Mouse (Mus musculus) heart, embryonic 15.5 days (tissue): ENCODE measurements around the gene Gm42791. TPM values are rescaled to one million over a fixed set of nuclear protein-coding genes. Genes with fewer than 3 reads are reported as not detected.

Source experiments
- ATAC-seq: fragments of 200-750 bp; cut with Nextera tagmentation; replicated peaks from 2 replicates; pipeline ENCODE4 v1.8.0; 2017; ENCODE audit warnings: low read depth, moderate TSS enrichment; ENCODE audit not compliant: insufficient number of reproducible peaks, insufficient read depth, low FRiP score
- H3K27ac ChIP-seq: fragments of 300-500 bp; sonication (generic); 2 replicates; pipeline ENCODE4 v1.5.1; 2015; ENCODE audit warnings: mild to moderate bottlenecking, inconsistent platforms
- H3K27me3 ChIP-seq: fragments of 300-500 bp; sonication (generic); 2 replicates; pipeline ENCODE4 v1.6.1; 2015; ENCODE audit warnings: inconsistent platforms
- H3K36me3 ChIP-seq: fragments of 300-500 bp; sonication (generic); 2 replicates; pipeline ENCODE4 v1.6.1; 2015; ENCODE audit warnings: mild to moderate bottlenecking, inconsistent platforms
- H3K4me1 ChIP-seq: fragments of 300-500 bp; sonication (generic); replicated peaks from 2 replicates; pipeline ENCODE4 v1.6.1; 2015; ENCODE audit warnings: inconsistent platforms
- H3K4me2 ChIP-seq: fragments of 300-500 bp; sonication (generic); 2 replicates; pipeline ENCODE4 v1.6.1; 2015; ENCODE audit warnings: inconsistent platforms, mild to moderate bottlenecking, moderate library complexity
- H3K4me3 ChIP-seq: fragments of 300-500 bp; sonication (generic); 2 replicates; pipeline ENCODE4 v1.5.1; 2015; ENCODE audit warnings: mild to moderate bottlenecking, inconsistent platforms
- H3K9ac ChIP-seq: fragments of 300-500 bp; sonication (generic); 2 replicates; pipeline ENCODE4 v1.6.1; 2015; ENCODE audit warnings: mild to moderate bottlenecking, inconsistent platforms
- H3K9me3 ChIP-seq: fragments of 300-500 bp; sonication (generic); replicated peaks from 2 replicates; pipeline ENCODE4 v1.6.1; 2016; ENCODE audit warnings: inconsistent platforms
- WGBS: fragments of 180-500 bp; shearing (Covaris S2); methylation state at CpG from one replicate; pipeline ENCODE4 v1.1.7; 2015; ENCODE audit warnings: mixed read lengths; 5-methylcytosine and 5-hydroxymethylcytosine counted together
- polyA plus RNA-seq: library from polyadenylated mRNA; unstranded; fragments of >200 nt; fragmentation: Nextera tagmentation; extraction: Ambion mirVana; gene quantifications from 2 replicates; pipeline ENCODE4 v1.2.1, GENCODE M21; 2015

Gm42791 gene
- polyA plus RNA-seq, 1 experiment from 2014 or later = 2.6 TPM

GRCm38 (mm10) chr5:149007295-149007646, 12.3 kb upstream of the Gm42791 start:
- ATAC-seq = no peak
- H3K27ac ChIP-seq = peak overlapping the region; percentile 74

DNA sequence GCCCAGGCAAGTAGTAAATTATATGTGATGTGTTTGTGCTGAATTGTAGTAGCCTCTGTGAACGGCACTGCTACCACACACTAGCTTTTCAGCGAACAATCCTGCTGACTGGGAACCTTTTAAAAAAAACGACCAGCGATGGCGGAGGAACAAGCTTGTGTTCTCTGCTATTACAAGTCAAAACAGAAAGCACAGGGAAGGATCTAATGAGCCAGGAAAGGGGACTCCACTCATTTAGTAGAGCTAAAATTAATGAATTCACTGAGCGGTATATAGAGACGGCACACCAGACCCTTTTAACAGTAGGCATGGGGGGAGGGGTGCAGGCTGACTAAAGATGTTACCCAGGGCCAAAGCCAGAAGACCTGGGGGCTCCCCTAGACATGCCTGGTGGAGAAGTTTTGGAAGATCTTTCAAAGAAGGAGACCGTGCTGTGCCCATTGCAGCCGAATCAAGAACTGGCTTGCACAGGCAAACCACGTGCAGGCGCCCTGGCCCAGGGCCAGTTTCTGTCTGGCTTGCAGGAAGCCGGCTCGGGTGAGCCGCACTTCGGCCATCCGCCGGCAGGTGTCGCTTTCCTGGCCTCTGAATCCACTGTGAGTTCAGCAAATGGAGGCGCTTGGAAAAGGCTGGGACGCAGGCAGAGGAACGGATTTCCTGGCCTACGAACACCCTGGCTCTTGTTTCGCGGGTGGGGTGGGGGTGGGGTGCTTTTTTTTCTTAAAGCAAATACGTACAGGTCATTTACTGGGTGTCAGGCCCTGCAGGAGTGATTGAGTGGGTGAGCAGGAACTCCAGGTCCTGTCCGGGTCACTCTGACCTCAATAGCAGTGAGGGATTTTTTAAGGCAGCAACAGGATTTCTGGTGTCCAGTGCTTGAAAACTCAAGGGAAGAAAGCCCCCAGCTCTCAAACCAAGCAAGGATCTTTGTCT, 11.7 kb upstream of the Gm42791 start:
- Histone ChIP-seq H3K4me3 (peak overlapping the region; percentile 43), H3K4me1 (peaks cover 23% of the 10 kb centered on the region), H3K27me3 (no peaks in the 10 kb centered on the region), H3K27ac (peak overlapping the region; percentile 74), H3K4me2 (peak overlapping the region; percentile 79), H3K36me3 (no peaks in the 10 kb centered on the region), H3K9me3 (no peaks in the 10 kb centered on the region), H3K9ac (peak overlapping the region; percentile 55)
- 9% methylated on average over 26 of the region's 26 CpGs for WGBS
- ATAC-seq = peak; percentile 72

More at GRCm38 (mm10) chr5:149007295-149007646, 12.3 kb upstream of the Gm42791 start:
- Histone ChIP-seq H3K4me2 (peak overlapping the region; percentile 79), H3K9ac (peak overlapping the region; percentile 55), H3K4me1 (peaks cover 23% of the 10 kb centered on the region), H3K9me3 (no peaks in the 10 kb centered on the region), H3K27me3 (no peaks in the 10 kb centered on the region), H3K36me3 (no peaks in the 10 kb centered on the region), H3K4me3 (peak overlapping the region; percentile 43)
- WGBS = 35% methylated on average over 5 of the region's 5 CpGs

DNA sequence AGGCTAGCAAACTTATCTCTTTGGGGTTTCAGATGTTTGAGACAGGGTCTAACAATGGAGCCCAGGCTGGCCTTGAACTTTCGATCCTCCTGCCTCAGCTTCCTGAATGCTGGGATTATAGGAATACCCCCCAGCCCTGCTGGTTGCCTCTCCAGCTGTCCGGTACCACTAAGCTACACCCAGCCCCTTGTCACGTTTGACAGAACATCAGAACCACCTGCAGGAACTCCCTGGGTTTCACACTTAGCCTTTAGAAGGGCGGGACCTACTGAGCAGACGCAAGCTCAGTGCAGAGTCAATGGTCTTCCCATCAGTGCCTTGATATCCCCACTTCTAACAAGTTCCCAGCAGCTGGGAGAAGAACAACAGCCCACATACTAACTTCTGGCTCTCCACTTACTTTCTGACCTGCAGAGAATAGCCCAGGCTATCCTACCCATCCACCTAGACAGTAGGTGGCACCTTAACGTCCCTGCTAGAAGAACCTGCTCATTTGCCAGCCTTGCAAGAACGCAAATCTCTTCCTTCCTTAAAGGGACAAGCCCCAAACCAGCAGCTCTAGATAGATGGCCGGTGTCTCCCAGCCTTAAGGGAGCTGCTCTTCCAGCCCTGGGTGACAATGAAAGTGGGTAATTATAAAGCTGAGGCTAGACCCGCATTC, 10.9 kb upstream of the Gm42791 start:
- no peaks in the 10 kb centered on the region for H3K36me3 ChIP-seq
- peak overlapping the region; percentile 48; the same call in 1 of the 2 replicates for H3K27ac ChIP-seq
- H3K27me3 ChIP-seq = no peaks in the 10 kb centered on the region
- H3K9me3 ChIP-seq = no peaks in the 10 kb centered on the region
- peak overlapping the region; percentile 43 for H3K4me3 ChIP-seq
- H3K9ac ChIP-seq = 0 out of 2 replicates have a peak overlapping the region, but pooled peaks have one; percentile 50
- peak overlapping the region; percentile 79 for H3K4me2 ChIP-seq
- no peak for ATAC-seq
- peaks cover 23% of the 10 kb centered on the region for H3K4me1 ChIP-seq
- 60% methylated on average over 9 of the region's 9 CpGs for WGBS

DNA sequence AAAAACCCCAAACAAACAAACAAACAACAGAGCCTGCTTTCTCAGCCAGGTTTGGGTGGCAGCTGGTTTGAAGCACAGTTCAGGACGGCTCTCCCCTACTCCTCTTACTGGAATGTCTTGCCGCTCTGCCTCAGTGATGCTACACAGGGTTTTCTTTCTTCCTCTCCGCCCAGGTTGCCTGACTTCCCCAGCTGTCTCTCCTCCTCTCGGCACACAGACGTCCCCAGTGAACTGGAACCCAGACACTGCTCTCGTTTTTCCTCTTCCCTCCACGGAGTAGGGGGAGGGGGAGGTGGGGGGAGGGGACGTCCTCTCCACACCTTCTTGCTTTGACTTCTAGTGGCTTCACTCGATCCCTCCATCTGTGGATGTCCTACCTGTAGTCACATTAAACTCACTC, 10.1 kb upstream of the Gm42791 start:
- no peaks in the 10 kb centered on the region for H3K9me3 ChIP-seq

GRCm38 (mm10) chr5:149003137-149003536, 8.2 kb upstream of the Gm42791 start:
- no peak overlapping the region for H3K4me3 ChIP-seq
- WGBS = 38% methylated on average over 2 of the region's 2 CpGs
- H3K4me2 ChIP-seq = no peak overlapping the region
- H3K27me3 ChIP-seq = no peaks in the 10 kb centered on the region
- H3K9ac ChIP-seq = no peak overlapping the region
- no peak for ATAC-seq
- peaks cover 24% of the 10 kb centered on the region for H3K4me1 ChIP-seq
- no peak overlapping the region for H3K27ac ChIP-seq
- no peaks in the 10 kb centered on the region for H3K9me3 ChIP-seq
- no peaks in the 10 kb centered on the region for H3K36me3 ChIP-seq

More for the DNA sequence above, 10.1 kb upstream of the Gm42791 start:
- ATAC-seq = no peak
- H3K9ac ChIP-seq = no peak overlapping the region
- WGBS = 39% methylated on average over 9 of the region's 9 CpGs
- H3K27me3 ChIP-seq = no peaks in the 10 kb centered on the region
- H3K36me3 ChIP-seq = no peaks in the 10 kb centered on the region
- H3K27ac ChIP-seq = no peak overlapping the region
- H3K4me3 ChIP-seq = no peak overlapping the region
- peaks cover 23% of the 10 kb centered on the region for H3K4me1 ChIP-seq
- no peak overlapping the region for H3K4me2 ChIP-seq

GRCm38 (mm10) chr5:149002803-149003115, 7.8 kb upstream of the Gm42791 start:
- Histone ChIP-seq H3K4me2 (no peak overlapping the region), H3K4me3 (no peak overlapping the region), H3K9me3 (no peaks in the 10 kb centered on the region), H3K27me3 (no peaks in the 10 kb centered on the region), H3K27ac (no peak overlapping the region), H3K9ac (no peak overlapping the region), H3K36me3 (no peaks in the 10 kb centered on the region), H3K4me1 (peaks cover 22% of the 10 kb centered on the region)
- no peak for ATAC-seq
- WGBS = 66% methylated on average over 6 of the region's 6 CpGs

DNA sequence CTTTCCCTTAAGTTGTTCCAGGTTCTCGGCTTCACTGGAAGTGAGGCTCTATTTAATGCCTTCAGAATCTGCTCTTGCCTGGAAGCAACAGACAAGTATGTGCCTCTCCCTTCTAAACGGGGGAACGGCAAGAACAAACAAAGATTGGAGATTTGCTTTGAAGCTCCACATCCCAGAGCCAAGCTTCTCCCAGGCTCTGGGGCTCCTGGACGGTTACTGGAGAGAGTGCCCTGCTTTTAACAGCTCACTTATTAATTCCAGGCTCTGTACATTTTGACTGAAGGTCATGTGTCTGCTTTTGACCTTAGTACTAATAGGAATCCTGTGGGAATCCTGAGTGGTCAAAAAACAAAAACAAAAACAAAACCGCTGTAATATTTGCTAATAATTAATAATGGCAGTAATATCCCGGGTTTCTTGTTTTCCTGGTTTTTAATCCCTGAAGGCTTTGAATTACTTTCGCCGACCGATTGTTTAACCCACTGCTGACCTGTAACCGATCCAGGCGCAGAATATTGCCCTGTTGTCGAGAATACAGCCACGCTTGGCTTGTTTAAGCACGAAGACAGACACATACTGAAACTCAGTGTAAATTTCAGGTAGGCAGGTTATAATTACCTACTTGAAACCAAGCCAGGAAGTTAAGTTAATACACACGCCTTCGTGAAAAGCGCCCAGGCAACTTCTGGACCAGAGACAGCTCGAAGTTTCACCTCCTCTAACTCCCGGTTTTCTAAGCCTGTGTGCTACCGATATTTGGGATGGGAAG, 7.3 kb upstream of the Gm42791 start:
- H3K27ac ChIP-seq = no peak overlapping the region
- H3K9me3 ChIP-seq = no peaks in the 10 kb centered on the region
- WGBS = 64% methylated on average over 20 of the region's 20 CpGs
- H3K4me2 ChIP-seq = no peak overlapping the region
- no peak for ATAC-seq
- H3K9ac ChIP-seq = no peak overlapping the region
- no peaks in the 10 kb centered on the region for H3K27me3 ChIP-seq
- no peaks in the 10 kb centered on the region for H3K36me3 ChIP-seq
- H3K4me1 ChIP-seq = peaks cover 16% of the 10 kb centered on the region
- no peak overlapping the region for H3K4me3 ChIP-seq

DNA sequence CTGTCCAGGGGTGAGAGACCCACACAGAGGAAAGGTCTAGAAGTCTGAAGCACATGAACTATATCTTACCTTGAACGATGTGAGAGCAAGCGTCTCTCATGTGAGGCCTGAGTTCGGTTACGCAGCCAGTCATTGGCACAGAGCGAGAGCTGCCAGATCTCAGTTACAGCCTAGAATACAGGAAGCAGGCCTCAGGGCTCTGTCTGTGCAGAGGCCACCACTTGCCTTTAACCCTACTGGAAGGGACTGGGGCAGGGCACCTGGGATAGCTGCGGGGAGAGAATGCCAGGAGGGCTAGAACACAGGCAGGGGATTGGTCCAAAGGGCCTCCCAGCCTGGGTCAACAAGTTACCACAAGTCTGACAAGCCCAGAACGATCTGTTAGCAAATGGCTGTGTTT, 4.9 kb upstream of the Gm42791 start:
- WGBS = 87% methylated on average over 7 of the region's 7 CpGs

DNA sequence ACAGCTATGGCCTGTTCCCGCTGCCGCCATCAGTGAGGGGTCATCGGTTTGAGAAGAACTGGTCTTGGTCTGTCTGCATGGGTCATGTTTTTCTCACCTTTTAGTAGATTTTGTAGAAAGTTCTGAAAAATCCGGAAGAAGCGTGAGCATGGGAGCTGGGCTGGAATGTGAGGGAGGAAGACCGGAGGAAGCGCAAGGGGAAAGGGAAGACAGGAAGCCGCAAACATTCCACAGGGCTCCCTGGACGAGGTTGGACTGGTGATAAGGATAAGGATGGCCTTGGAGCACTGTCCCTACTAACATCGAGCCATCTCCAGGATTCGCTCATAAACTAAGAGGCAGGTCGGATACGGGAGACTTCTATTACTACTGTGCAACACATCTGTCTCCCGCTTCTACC, 3.6 kb upstream of the Gm42791 start:
- Histone ChIP-seq H3K9me3 (no peaks in the 10 kb centered on the region), H3K36me3 (no peaks in the 10 kb centered on the region), H3K4me3 (no peak overlapping the region), H3K27me3 (no peaks in the 10 kb centered on the region), H3K9ac (no peak overlapping the region), H3K4me1 (peaks cover 15% of the 10 kb centered on the region), H3K27ac (no peak overlapping the region), H3K4me2 (no peak overlapping the region)
- no peak for ATAC-seq
- WGBS = 57% methylated on average over 14 of the region's 14 CpGs

More for the DNA sequence above, 4.9 kb upstream of the Gm42791 start:
- H3K27ac ChIP-seq = no peak overlapping the region
- H3K36me3 ChIP-seq = no peaks in the 10 kb centered on the region
- no peaks in the 10 kb centered on the region for H3K9me3 ChIP-seq
- H3K4me3 ChIP-seq = no peak overlapping the region
- H3K4me2 ChIP-seq = no peak overlapping the region
- H3K27me3 ChIP-seq = no peaks in the 10 kb centered on the region
- ATAC-seq = no peak
- no peak overlapping the region for H3K9ac ChIP-seq
- H3K4me1 ChIP-seq = peaks cover 11% of the 10 kb centered on the region; the same call in 1 of the 2 replicates

DNA sequence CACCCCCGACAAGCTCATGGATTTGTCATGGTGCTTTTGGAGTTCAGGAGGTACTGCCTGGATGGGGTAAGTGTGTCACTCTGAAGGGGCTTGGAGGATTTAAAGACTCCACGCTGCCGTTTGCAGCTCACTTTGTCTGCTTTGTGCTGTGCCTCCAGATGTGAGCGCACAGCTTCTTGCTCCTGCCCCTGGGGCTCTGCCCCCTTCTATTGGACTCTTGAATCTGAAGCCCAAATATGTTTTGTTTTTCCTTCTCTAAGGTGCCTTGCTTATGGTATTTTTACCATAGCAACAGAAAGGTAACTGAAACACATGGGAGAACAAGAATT, 1.7 kb upstream of the Gm42791 start:
- no peaks in the 10 kb centered on the region for H3K27me3 ChIP-seq
- no peaks in the 10 kb centered on the region for H3K9me3 ChIP-seq
- ATAC-seq = no peak
- H3K36me3 ChIP-seq = no peaks in the 10 kb centered on the region
- H3K9ac ChIP-seq = no peak overlapping the region
- WGBS = 64% methylated on average over 4 of the region's 4 CpGs
- no peak overlapping the region for H3K27ac ChIP-seq
- H3K4me1 ChIP-seq = peaks cover 12% of the 10 kb centered on the region
- H3K4me2 ChIP-seq = no peak overlapping the region
- no peak overlapping the region for H3K4me3 ChIP-seq

DNA sequence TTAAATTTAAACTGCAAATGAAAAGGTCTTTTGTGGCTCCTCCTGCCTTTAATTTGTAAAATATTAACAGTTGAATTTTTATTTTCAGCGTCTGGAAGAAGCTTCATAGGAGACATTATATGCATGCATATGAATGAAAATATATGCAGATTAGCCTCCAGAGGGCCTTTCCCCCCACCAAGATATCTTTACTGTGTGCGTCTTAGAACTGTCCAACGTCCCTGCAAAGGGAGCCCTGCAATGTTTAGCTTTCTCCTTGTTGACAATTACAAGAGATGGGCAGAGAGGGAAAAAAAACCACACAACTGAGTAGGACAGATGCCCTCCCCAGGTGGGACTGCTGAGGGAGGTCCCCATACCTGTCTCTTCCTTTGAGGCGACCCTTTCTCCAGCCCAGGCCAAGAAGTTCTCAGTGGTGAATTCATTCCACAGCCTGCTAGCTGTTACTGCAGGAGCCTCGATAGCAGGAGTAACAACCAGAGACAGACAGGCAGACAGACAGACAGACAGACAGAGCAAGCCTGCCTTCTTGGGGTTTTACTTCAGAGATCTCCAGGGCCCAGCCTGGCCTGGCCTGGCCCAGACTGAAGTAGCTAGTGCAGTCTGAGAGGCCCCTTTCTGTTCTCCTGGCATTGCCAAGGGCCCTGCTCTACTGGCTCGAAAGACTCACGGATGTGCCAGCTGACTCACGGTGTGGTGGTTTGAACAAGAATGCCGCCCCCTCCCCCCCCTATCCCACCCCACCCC, 1.2 kb upstream of the Gm42791 start:
- WGBS = 66% methylated on average over 9 of the region's 9 CpGs
- no peak overlapping the region for H3K9ac ChIP-seq
- H3K27me3 ChIP-seq = no peaks in the 10 kb centered on the region
- ATAC-seq = no peak
- H3K4me1 ChIP-seq = peaks cover 15% of the 10 kb centered on the region
- no peaks in the 10 kb centered on the region for H3K9me3 ChIP-seq
- no peak overlapping the region for H3K4me3 ChIP-seq
- H3K4me2 ChIP-seq = no peak overlapping the region
- no peak overlapping the region; the same call in 1 of the 2 replicates for H3K27ac ChIP-seq
- no peaks in the 10 kb centered on the region for H3K36me3 ChIP-seq
